Mouse (Mus musculus) megakaryocyte, embryonic 14.5 days (primary cell): Measurements from ENCODE around the gene Rbm20.

ENCODE experiments used
- FLI1 ChIP-seq: IDR thresholded peaks from 2 replicates; pipeline ENCODE4 v1.6.1; 2012; ENCODE audit warnings: low read length, inconsistent platforms, mixed read lengths
- GATA1 ChIP-seq: IDR thresholded peaks from 3 replicates; pipeline ENCODE4 v1.6.1; 2012; ENCODE audit warnings: mixed read lengths, low read length, inconsistent platforms, borderline replicate concordance

DNA sequence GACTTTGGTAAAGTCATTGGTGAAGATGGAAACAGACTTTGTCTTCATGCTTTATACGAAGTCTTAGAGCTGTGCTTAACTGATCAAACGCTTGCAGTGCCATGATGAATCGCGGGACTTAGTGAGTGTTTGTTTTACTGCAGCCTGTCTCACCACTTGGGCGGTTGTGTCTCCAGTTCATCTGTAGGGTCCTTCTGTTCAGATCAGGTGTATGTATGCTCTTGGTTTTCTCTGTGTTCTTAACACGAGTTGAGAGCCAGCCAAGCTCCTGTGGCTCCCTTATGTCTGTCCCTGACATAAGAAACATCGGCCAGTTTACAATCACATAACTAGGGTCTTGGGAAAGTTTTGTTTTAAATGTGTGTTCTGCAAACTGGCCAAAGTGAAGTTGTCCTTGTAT lies 2.9 kb downstream of the Rbm20 start:
- no peak for TF ChIP-seq GATA1
- TF ChIP-seq FLI1: no peak
